Mouse (Mus musculus) stomach, embryonic 15.5 days (tissue): ENCODE results near the gene Slc43a3. TPM values are rescaled to one million over a fixed set of nuclear protein-coding genes. Genes with fewer than 3 reads are reported as not detected.
A peak's percentile ranks its signal among the peaks of the same experiment; 100 is the strongest.
"Not testable (repeated sequence)": the region's sequence is repeated elsewhere in the genome, so short reads cannot be mapped to it uniquely, and the experiment has no call there.

ENCODE experiments used
- ATAC-seq: fragments of 200-750 bp; cut with Nextera tagmentation; 2 replicates; pipeline ENCODE4 v1.8.0; 2017; ENCODE audit warnings: low read depth, moderate number of reproducible peaks, moderate TSS enrichment; ENCODE audit not compliant: insufficient read depth, low FRiP score
- H3K27ac ChIP-seq: fragments of 300-500 bp; sonication (generic); 2 replicates; pipeline ENCODE4 v1.5.1; 2015; ENCODE audit warnings: mild to moderate bottlenecking, inconsistent platforms
- H3K27me3 ChIP-seq: fragments of 300-500 bp; sonication (generic); replicated peaks from 2 replicates; pipeline ENCODE4 v1.6.1; 2015; ENCODE audit warnings: inconsistent platforms
- H3K36me3 ChIP-seq: fragments of 300-500 bp; sonication (generic); 2 replicates; pipeline ENCODE4 v1.6.1; 2015; ENCODE audit warnings: inconsistent platforms
- H3K4me1 ChIP-seq: fragments of 300-500 bp; sonication (generic); 2 replicates; pipeline ENCODE4 v1.6.1; 2015; ENCODE audit warnings: inconsistent platforms
- H3K4me2 ChIP-seq: fragments of 300-500 bp; sonication (generic); 2 replicates; pipeline ENCODE4 v1.6.1; 2015; ENCODE audit warnings: mild to moderate bottlenecking, inconsistent platforms
- H3K4me3 ChIP-seq: fragments of 300-500 bp; sonication (generic); replicated peaks from 2 replicates; pipeline ENCODE4 v1.5.1; 2015; ENCODE audit warnings: inconsistent platforms
- H3K9ac ChIP-seq: fragments of 300-500 bp; sonication (generic); 2 replicates; pipeline ENCODE4 v1.6.1; 2015; ENCODE audit warnings: inconsistent platforms
- H3K9me3 ChIP-seq: fragments of 300-500 bp; sonication (generic); 2 replicates; pipeline ENCODE4 v1.6.1; 2016; ENCODE audit warnings: inconsistent platforms
- WGBS: fragments of 180-500 bp; shearing (Covaris S2); methylation state at CpG from one replicate; pipeline ENCODE4 v1.1.7; 2015; 5-methylcytosine and 5-hydroxymethylcytosine counted together
- polyA plus RNA-seq: library from polyadenylated mRNA; unstranded; fragments of >200 nt; fragmentation: Nextera tagmentation; extraction: Ambion mirVana; gene quantifications from 2 replicates; pipeline ENCODE4 v1.2.1, GENCODE M21; 2015

Gene Slc43a3
- 44.8 and 47.4 TPM in 2 replicates for polyA plus RNA-seq

DNA sequence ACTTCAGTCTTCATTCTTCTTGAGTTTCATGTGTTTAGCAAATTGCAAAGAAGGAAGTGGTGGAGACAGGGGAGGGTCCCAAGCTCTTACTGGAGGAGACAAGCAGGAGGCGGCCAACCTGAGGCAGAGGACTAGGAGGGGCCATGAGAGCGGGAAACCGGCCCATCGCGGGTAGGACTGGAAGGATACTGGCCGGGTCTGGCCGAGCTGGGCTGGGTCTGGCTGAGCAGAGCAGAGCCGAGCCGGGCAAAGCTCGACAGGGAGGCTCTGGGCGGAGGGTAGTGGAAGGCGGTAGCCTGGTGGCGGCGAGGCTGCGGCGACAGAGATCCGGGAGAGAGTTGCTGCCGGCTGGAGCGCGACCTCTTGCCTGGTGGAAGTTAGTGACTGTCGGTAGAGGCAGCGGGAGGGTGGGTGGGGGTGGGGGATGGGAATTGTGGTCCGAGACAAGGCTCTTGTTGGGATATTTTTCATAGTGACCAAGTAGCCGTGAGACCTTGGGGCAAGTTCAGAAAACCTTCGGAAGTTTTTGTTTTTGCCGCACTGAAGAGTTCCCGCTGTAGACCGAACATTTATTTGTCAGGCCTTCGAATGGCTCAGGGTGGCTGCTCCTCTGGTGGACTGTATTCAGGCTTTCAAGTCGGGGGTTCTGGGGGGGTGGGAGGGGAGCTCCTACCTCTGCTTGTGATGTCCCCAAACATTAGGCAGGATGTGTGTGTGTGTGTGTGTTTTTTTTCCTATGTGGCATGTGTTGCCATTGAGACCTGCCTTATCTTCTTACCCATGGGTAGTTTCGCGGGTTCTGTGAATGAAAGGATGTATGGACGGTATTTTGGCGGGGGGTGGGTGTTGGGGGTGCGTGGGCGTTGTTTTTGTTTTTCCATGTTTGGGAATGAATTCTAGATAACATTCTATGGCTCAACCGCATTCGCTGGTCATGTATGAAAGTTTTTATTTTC is at the start of gene Slc43a3:
TSS of gene Slc43a3 (plus strand) at position 106 of the 956 bp plus-strand sequence.
- WGBS: 11% methylated on average over 38 of the region's 38 CpGs
- peaks cover 9% of the 10 kb centered on the region; the same call in 1 of the 2 replicates for H3K4me1 ChIP-seq
- H3K9ac ChIP-seq: no peak within 1 kb of the TSS
- peak within 1 kb of the TSS; percentile 71 for H3K27ac ChIP-seq
- peak; percentile 85 for ATAC-seq
- no peaks in the 10 kb centered on the region for H3K27me3 ChIP-seq
- peak within 1 kb of the TSS; percentile 49 for H3K4me3 ChIP-seq
- no peaks in the 10 kb centered on the region for H3K9me3 ChIP-seq
- H3K4me2 ChIP-seq: peak within 1 kb of the TSS; percentile 57
- H3K36me3 ChIP-seq: no peaks in the 10 kb centered on the region

GRCm38 (mm10) chr2:84886821-84887281 is 49.5 kb upstream of the Slc43a3 start:
- H3K4me3 ChIP-seq: peak overlapping the region; percentile 49
- ATAC-seq: no peak
- peaks cover 68% of the 10 kb centered on the region for H3K27me3 ChIP-seq
- H3K4me2 ChIP-seq: peak overlapping the region; percentile 84
- WGBS: 0% methylated on average over 36 of the region's 39 CpGs
- H3K9ac ChIP-seq: no peak overlapping the region
- no peaks in the 10 kb centered on the region for H3K36me3 ChIP-seq
- H3K27ac ChIP-seq: no peak overlapping the region
- peaks cover 28% of the 10 kb centered on the region for H3K4me1 ChIP-seq
- no peaks in the 10 kb centered on the region for H3K9me3 ChIP-seq

DNA sequence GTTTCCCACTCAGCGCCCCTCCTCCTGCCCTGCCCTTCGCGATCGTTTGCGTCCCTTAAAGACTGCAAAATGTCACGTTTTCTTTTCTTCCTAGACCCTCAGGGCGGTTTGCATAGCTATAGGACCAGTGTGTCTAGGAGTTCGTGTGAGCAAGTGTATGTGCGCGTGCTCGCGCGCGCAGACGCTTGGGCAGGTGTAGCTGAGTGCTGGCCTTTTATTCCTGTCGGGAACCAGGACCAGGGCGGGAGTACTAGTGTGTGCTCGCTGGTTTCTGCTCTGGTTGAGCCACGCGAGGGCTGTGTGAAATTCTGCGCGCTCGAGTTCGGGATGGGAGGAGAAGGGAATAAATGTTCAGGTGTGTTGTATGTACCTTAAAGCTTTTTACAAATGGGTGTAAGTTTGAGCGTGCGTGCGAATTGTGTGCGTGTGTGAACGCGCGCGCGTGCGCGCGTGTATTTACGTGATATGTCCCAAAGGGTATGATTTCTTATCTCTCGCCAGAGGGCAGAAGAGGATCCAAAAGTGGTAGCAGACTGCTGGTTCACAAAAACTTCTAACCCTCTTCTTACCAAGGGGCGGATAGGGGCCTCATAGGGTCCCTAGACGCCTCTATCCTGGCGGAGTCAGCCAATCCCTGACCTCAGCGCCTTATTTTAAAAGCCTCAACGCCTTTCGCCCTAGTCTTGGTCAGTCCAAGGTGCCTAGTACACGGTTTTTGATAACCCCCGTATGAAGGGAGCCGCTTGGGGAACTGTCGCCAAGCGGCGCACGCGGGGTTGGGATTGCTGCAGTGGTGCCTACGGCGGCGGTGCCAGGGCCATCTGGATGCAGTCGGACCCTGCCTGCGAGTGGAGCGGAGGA is 48.7 kb upstream of the Slc43a3 start:
- Histone ChIP-seq H3K9ac (no peak overlapping the region), H3K36me3 (no peaks in the 10 kb centered on the region), H3K9me3 (no peaks in the 10 kb centered on the region), H3K27me3 (peaks cover 61% of the 10 kb centered on the region), H3K4me2 (peak overlapping the region; percentile 84), H3K4me1 (peaks cover 26% of the 10 kb centered on the region), H3K27ac (no peak overlapping the region), H3K4me3 (peak overlapping the region; percentile 49)
- WGBS: under 1% methylated on average over 58 of the region's 58 CpGs
- no peak for ATAC-seq

- Histone ChIP-seq H3K9me3 (no peaks in the 10 kb centered on the region), H3K27me3 (peaks cover 56% of the 10 kb centered on the region), H3K4me3 (peak overlapping the region; percentile 31), H3K4me2 (peak overlapping the region; percentile 64), H3K36me3 (no peaks in the 10 kb centered on the region), H3K9ac (no peak overlapping the region), H3K4me1 (peaks cover 25% of the 10 kb centered on the region), H3K27ac (no peak overlapping the region)
- 2% methylated on average over 28 of the region's 28 CpGs for WGBS
- ATAC-seq: no peak
These were observed 47.6 kb upstream of the Slc43a3 start for GRCm38 (mm10) chr2:84888657-84889315.

- Histone ChIP-seq H3K27ac (no peak overlapping the region), H3K4me3 (peak overlapping the region; percentile 31), H3K27me3 (peaks cover 49% of the 10 kb centered on the region), H3K9me3 (no peaks in the 10 kb centered on the region), H3K36me3 (no peaks in the 10 kb centered on the region), H3K4me1 (peaks cover 25% of the 10 kb centered on the region), H3K4me2 (peak overlapping the region; percentile 64), H3K9ac (no peak overlapping the region)
- 15% methylated on average over 14 of the region's 14 CpGs for WGBS
- peak; percentile 15; the same call in 1 of the 2 replicates for ATAC-seq
These were observed 46.9 kb upstream of the Slc43a3 start for GRCm38 (mm10) chr2:84889316-84890044.

DNA sequence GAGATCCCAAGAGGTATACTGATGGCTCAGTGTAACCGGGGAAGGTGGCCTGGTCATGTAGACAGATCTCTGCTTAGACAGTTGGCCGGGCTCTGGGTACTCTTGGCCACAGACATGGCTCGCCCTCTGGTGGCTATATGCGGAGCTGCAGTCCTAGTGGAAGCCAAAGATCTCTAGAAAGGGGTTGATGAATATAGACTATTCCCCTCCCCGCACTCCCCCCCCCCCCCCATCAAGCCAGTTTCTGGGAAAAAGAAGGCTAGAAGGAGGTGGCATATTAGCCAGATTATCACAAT is 46.4 kb upstream of the Slc43a3 start:
- peaks cover 25% of the 10 kb centered on the region for H3K4me1 ChIP-seq
- H3K9me3 ChIP-seq: no peaks in the 10 kb centered on the region
- H3K4me3 ChIP-seq: no peak overlapping the region
- H3K9ac ChIP-seq: no peak overlapping the region
- peaks cover 44% of the 10 kb centered on the region for H3K27me3 ChIP-seq
- no peak for ATAC-seq
- H3K36me3 ChIP-seq: no peaks in the 10 kb centered on the region
- no peak overlapping the region for H3K27ac ChIP-seq
- WGBS: 5% methylated on average over 5 of the region's 5 CpGs
- 0 out of 2 replicates have a peak overlapping the region, but pooled peaks have one; percentile 64 for H3K4me2 ChIP-seq

DNA sequence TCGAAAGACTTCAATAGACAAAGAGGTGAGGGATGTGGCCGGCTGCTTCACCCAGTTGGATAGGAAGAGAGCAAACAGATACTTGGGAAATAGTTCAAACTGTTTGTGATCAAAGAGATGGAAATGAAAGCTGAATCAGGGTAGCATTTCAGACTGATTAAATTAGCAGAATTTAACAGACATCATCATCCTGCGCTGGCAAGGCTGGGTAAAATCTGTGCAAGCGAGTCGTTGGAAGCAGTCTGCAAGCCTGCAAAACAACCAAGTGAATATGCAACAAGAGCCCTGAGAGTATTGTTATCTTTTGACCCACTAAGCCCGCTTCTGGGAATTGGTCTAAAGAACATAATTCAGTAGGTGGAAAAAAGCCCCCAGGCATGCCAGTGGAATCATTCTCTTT is 43.0 kb upstream of the Slc43a3 start:
- Histone ChIP-seq H3K4me1 (peaks cover 11% of the 10 kb centered on the region), H3K9me3 (no peaks in the 10 kb centered on the region), H3K27ac (no peak overlapping the region), H3K36me3 (no peaks in the 10 kb centered on the region), H3K4me2 (no peak overlapping the region), H3K9ac (no peak overlapping the region), H3K27me3 (peaks cover 11% of the 10 kb centered on the region; the same call in 1 of the 2 replicates), H3K4me3 (no peak overlapping the region)
- ATAC-seq: no peak
- 53% methylated on average over 6 of the region's 6 CpGs for WGBS

DNA sequence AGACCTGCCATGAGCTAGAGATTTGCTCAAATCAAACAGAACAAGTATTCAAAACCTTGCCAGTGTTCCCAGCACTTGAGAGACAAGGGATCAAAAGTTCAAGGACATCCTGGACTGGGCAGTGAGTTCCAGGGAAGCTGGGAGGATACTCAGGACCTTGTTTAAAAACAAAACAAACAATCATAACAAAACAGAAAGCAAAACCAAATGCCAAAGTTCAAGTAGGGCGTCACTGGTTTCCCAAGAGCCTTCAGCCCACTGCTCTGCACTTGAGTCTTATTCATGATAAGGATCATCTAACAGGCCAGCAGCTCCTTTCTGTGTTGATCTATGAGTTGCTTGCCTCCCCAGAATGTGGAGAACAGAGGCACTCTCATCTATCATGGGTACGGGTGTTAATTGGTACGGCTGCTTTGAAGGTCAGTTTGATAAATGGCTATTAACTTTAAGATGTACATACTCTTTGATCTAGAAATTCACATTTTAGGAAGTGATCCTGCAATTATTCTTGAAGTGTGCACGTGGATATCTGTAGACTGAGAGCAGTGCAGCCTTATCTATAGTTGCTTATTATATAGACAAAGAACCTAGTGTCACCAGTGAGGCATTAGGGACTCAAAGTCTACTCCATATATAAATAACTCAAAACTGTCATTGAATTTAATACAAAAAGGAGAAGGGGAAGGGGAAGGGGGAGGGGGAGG is 40.7 kb upstream of the Slc43a3 start:
- no peaks in the 10 kb centered on the region for H3K36me3 ChIP-seq
- no peak for ATAC-seq
- 21% methylated on average over 4 of the region's 4 CpGs for WGBS

DNA sequence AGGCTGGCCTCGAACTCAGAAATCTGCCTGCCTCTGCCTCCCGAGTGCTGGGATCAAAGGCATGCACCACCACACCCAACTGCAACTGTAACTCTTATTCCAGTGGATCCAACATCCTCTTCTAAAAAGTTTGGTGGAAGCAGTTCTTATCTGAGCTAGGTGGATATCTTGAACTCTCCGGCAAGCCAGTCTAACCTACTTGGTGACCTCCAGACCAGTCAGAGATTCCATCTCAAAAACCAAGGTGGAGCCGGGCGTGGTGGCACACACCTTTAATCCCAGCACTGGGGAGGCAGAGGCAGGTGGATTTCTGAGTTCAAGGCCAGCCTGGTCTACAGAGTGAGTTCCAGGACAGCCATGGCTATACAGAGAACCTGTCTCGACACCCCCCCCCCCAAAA is 39.7 kb upstream of the Slc43a3 start:
- 89% methylated on average over 6 of the region's 6 CpGs for WGBS
- H3K9ac ChIP-seq, H3K27ac ChIP-seq, H3K9me3 ChIP-seq, ATAC-seq, H3K4me2 ChIP-seq, H3K4me1 ChIP-seq, H3K27me3 ChIP-seq, H3K4me3 ChIP-seq, H3K36me3 ChIP-seq: not testable (repeated sequence)

More for the DNA sequence above, 40.7 kb upstream of the Slc43a3 start:
- Histone ChIP-seq H3K4me1 (no peaks in the 10 kb centered on the region), H3K9ac (no peak overlapping the region), H3K4me2 (no peak overlapping the region), H3K27me3 (no peaks in the 10 kb centered on the region), H3K9me3 (no peaks in the 10 kb centered on the region), H3K27ac (no peak overlapping the region), H3K4me3 (no peak overlapping the region)

GRCm38 (mm10) chr2:84912722-84913121 is 23.7 kb upstream of the Slc43a3 start:
- Histone ChIP-seq H3K9me3 (no peaks in the 10 kb centered on the region), H3K27ac (no peak overlapping the region), H3K36me3 (no peaks in the 10 kb centered on the region), H3K4me2 (no peak overlapping the region), H3K4me1 (peaks cover 6% of the 10 kb centered on the region), H3K4me3 (no peak overlapping the region), H3K9ac (no peak overlapping the region), H3K27me3 (no peaks in the 10 kb centered on the region)
- 25% methylated on average over 3 of the region's 3 CpGs for WGBS
- peak; percentile 59; the same call in 1 of the 2 replicates for ATAC-seq
